Mouse (Mus musculus) cerebellum, adult 11 months (tissue): ENCODE measurements around the gene Cda.

Experiments
- DNase-seq: peaks from one replicate; pipeline ENCODE4 v3.0.0; 2022

Cda gene

GRCm38 (mm10) chr4:138367641-138368497 lies at the start of gene Cda:
TSS of gene Cda (minus strand) at chr4:138367992.
- DNase-seq = peak; percentile 75

GRCm38 (mm10) chr4:138416414-138416813 lies 48.6 kb upstream of the Cda start:
- no peak for DNase-seq

- DNase-seq = no peak
Observed at GRCm38 (mm10) chr4:138415991-138416390, 48.2 kb upstream of the Cda start.

- DNase-seq = no peak
Observed at GRCm38 (mm10) chr4:138414725-138415124, 46.9 kb upstream of the Cda start.

GRCm38 (mm10) chr4:138411504-138412121 lies 43.8 kb upstream of the Cda start:
- DNase-seq = no peak

- DNase-seq = no peak
Observed at GRCm38 (mm10) chr4:138411011-138411410, 43.2 kb upstream of the Cda start.

- no peak for DNase-seq
Observed at GRCm38 (mm10) chr4:138407479-138408194, 39.8 kb upstream of the Cda start.

- no peak for DNase-seq
Observed at GRCm38 (mm10) chr4:138404806-138405205, 37.0 kb upstream of the Cda start.

GRCm38 (mm10) chr4:138396711-138397110 lies 28.9 kb upstream of the Cda start:
- DNase-seq = no peak

GRCm38 (mm10) chr4:138395971-138396645 lies 28.3 kb upstream of the Cda start, which contains the start of gene Fam43b:
TSS of gene Fam43b (minus strand) at chr4:138396528.
- no peak for DNase-seq

GRCm38 (mm10) chr4:138395087-138395970 lies 27.5 kb upstream of the Cda start:
- DNase-seq = no peak

GRCm38 (mm10) chr4:138393703-138394102 lies 25.9 kb upstream of the Cda start:
- no peak for DNase-seq

GRCm38 (mm10) chr4:138383789-138384188 lies 16.0 kb upstream of the Cda start:
- no peak for DNase-seq

- DNase-seq = no peak
Observed at GRCm38 (mm10) chr4:138382462-138382861, 14.7 kb upstream of the Cda start.

- DNase-seq = no peak
Observed at GRCm38 (mm10) chr4:138380132-138380689, 12.4 kb upstream of the Cda start.

- peak; percentile 82 for DNase-seq
Observed at GRCm38 (mm10) chr4:138379091-138379840, 11.5 kb upstream of the Cda start.

- DNase-seq = no peak
Observed at GRCm38 (mm10) chr4:138377526-138377925, 9.7 kb upstream of the Cda start.

- no peak for DNase-seq
Observed at GRCm38 (mm10) chr4:138375117-138375516, 7.3 kb upstream of the Cda start.

GRCm38 (mm10) chr4:138370996-138371516 lies 3.3 kb upstream of the Cda start:
- DNase-seq = no peak

GRCm38 (mm10) chr4:138368498-138369260 lies 887 bp upstream of the Cda start:
- DNase-seq = no peak
